Mouse (Mus musculus) T-cell, adult 66 days (primary cell): ENCODE results near the gene P2rx4. TPM values are rescaled to one million over a fixed set of nuclear protein-coding genes. Genes with fewer than 3 reads are reported as not detected.

ENCODE experiments used
- total RNA-seq, 2 experiments: library from RNA; stranded (reverse); gene quantifications; 3 replicates in 1 of 2; 4 replicates in 1 of 2; pipeline ENCODE4 v1.2.4; 2023

Gene P2rx4
- total RNA-seq: 10 to 100 TPM; 48.5 to 52.1 TPM

GRCm38 (mm10) chr5:122707276-122708181 is at the start of gene P2rx4:
Gene P2rx4 (plus strand): TSS chr5:122707544.

Other genes with a start within 250 kb of the P2rx4 start
- gene Atp2a2, start 205.3 kb upstream of the P2rx4 start, total RNA-seq: 10 to 100 TPM; 79.4 to 86.8 TPM
- gene Ift81, start 93.0 kb upstream of the P2rx4 start, total RNA-seq: 1 to 10 TPM; 2.9 to 4.2 TPM
- gene P2rx7, start 63.6 kb upstream of the P2rx4 start, total RNA-seq: 10 to 100 TPM; 39.5 to 54.2 TPM
- gene Camkk2, start 71.9 kb downstream of the P2rx4 start, total RNA-seq: 10 to 100 TPM; 24.0 to 25.5 TPM
- gene Anapc5, start 113.8 kb downstream of the P2rx4 start, total RNA-seq: 100 to 1,000 TPM; 264 to 271 TPM
- gene Rnf34, start 142.5 kb downstream of the P2rx4 start, total RNA-seq: 10 to 100 TPM; 25.6 to 30.4 TPM